Mouse (Mus musculus): Measurements from ENCODE around the gene Tgfbr3.

DNA sequence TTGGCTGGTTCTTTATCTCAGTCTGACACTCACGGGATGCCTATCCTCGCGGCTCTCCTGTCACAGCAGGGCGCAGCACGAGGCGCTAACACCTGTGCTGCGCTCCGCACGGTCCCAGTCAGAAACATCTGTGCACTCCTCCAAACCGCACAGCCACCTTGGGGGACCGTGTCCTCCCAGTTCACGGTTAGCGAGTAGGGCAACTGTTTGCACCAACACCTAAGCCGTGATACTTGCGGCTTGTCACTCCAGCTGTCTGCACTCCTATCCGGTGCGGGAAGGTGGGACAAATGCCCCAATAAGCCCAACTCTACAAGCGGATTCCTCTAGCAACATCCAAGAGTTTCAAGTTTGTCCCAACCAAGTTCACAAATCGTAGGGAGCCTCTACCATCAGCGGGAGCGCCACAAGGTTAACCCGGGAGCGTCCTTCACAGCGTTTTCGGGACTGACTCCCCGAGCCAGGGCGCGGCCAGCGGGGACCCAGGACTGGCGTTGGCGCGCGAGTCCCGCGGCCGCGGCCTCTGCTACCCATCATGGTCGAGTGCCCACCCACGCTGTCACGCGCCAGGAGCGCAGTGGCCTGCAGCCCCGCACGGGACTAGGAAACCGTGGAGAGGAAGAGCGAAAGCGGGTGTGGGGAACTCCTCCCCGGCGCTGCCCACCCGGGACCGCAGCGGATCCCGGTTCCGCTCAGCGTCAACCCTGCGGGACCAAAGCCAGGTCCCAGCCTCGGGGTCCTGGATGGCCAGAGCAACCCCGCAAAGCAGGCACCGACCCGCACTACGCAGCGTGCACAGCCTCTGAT, 799 bp downstream of the Tgfbr3 start:
- TF ChIP-seq CTCF (IDR thresholded peaks at IDR 0.05; ENCODE audit: low read depth) (no peak), EP300 (IDR thresholded peaks at IDR 0.05; ENCODE audit: low read depth) (no peak)
